Mouse (Mus musculus) heart, embryonic 14.5 days (tissue): Measurements from ENCODE around the gene Gtf3c2. TPM values are rescaled to one million over a fixed set of nuclear protein-coding genes. Genes with fewer than 3 reads are reported as not detected.

Source experiments
- ATAC-seq: fragments of 200-750 bp; cut with Nextera tagmentation; 2 replicates; pipeline ENCODE4 v1.8.0; 2017; ENCODE audit warnings: low read depth, moderate TSS enrichment; ENCODE audit not compliant: insufficient number of reproducible peaks, insufficient read depth, low FRiP score
- H3K27ac ChIP-seq, 2 experiments: fragments of 200-500 bp in 1 of 2; fragments of 300-500 bp in 1 of 2; sonication (generic) in 1 of 2; replicated peaks in 1 of 2; 2 replicates each; pipeline ENCODE4 v1.5.1; 2012 to 2014; ENCODE audit warnings: low read depth in 2 of 2, low read length in 2 of 2, control low read depth in 1 of 2, mild to moderate bottlenecking in 1 of 2, mixed read lengths in 1 of 2; ENCODE audit not compliant: control insufficient read depth in 1 of 2, insufficient read depth in 1 of 2
- H3K27me3 ChIP-seq: fragments of 300-500 bp; sonication (generic); 2 replicates; pipeline ENCODE4 v1.6.1; 2014; ENCODE audit warnings: mild to moderate bottlenecking, low read length, control low read depth; ENCODE audit not compliant: control insufficient read depth, insufficient read depth
- H3K36me3 ChIP-seq: fragments of 300-500 bp; sonication (generic); 2 replicates; pipeline ENCODE4 v1.6.1; 2014; ENCODE audit warnings: mild to moderate bottlenecking, control low read depth, low read length, mixed read lengths; ENCODE audit not compliant: control insufficient read depth, insufficient read depth
- H3K4me1 ChIP-seq, 2 experiments: fragments of 200-500 bp in 1 of 2; fragments of 300-500 bp in 1 of 2; sonication (generic) in 1 of 2; 2 replicates each; pipeline ENCODE4 v1.6.1; 2012 to 2014; ENCODE audit warnings: low read length in 2 of 2, control low read depth in 1 of 2, mixed read lengths in 1 of 2; ENCODE audit not compliant: control insufficient read depth in 2 of 2, insufficient read depth in 2 of 2
- H3K4me2 ChIP-seq: fragments of 300-500 bp; sonication (generic); 2 replicates; pipeline ENCODE4 v1.6.1; 2014; ENCODE audit warnings: mild to moderate bottlenecking, low read length
- H3K4me3 ChIP-seq, 2 experiments: fragments of 200-500 bp in 1 of 2; fragments of 300-500 bp in 1 of 2; sonication (generic) in 1 of 2; 2 replicates each; pipeline ENCODE4 v1.5.1; 2012 to 2014; ENCODE audit warnings: low read length in 2 of 2, mild to moderate bottlenecking in 2 of 2, control low read depth in 1 of 2, low read depth in 1 of 2, moderate library complexity in 1 of 2; ENCODE audit not compliant: control insufficient read depth in 1 of 2, insufficient read depth in 1 of 2
- H3K9ac ChIP-seq: fragments of 300-500 bp; sonication (generic); 2 replicates; pipeline ENCODE4 v1.6.1; 2014; ENCODE audit warnings: mild to moderate bottlenecking, low read length
- H3K9me3 ChIP-seq: fragments of 300-500 bp; sonication (generic); 2 replicates; pipeline ENCODE4 v1.6.1; 2016; ENCODE audit warnings: low read length, control low read depth; ENCODE audit not compliant: control insufficient read depth
- WGBS: fragments of 180-500 bp; shearing (Covaris S2); extraction: QIAGEN DNeasy Blood & Tissue Kit; methylation state at CpG from one replicate; pipeline ENCODE4 v1.1.7; 2014; 5-methylcytosine and 5-hydroxymethylcytosine counted together
- polyA plus RNA-seq: library from polyadenylated mRNA; unstranded; fragments of >200 nt; fragmentation: Nextera tagmentation; extraction: Ambion mirVana; gene quantifications from 2 replicates; pipeline ENCODE4 v1.2.1, GENCODE M21; 2014

Gene Gtf3c2
- polyA plus RNA-seq, 1 experiment from 2014 or later = 42.6 TPM

DNA sequence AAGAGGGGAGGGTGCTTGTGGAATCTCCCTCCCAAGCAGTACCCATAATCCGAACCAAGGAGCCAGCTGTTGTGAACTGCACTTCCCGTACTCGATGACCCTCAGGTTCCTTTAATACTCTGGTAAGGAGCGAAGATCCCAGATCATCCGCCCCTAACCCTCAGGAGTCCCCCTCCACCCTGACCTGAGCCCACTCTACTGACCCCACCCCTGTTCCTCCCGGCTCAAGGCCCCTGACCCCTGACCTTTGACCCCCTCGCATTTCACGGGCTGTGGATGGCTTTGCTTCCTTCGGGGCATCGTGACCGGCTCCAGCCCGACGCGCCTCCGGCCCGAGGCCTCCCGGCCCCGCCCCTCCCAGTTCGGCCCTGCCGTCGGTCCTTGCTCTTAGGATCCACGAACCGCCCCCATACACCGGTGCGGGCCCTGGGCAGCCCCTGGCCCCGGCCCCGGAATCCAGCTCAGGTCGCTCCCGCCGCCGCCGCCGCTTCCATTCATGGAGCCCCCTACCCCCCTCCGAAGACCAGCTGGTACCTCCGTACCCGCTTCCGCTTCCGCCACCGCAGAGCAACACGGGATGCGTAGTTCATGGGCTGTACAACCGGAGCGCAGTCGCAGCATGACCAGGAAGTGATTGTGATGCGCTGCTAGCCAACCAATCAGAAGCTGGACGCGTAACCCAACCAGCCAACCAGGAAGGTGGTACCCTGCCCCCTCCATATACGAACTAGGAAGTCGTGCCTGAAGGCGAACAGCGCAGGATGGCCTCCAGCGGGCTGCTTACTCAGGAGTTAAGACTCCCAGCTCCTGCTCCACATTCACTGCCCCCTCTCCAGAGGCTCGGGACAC lies 22.0 kb upstream of the Gtf3c2 start, which contains the start of gene Zfp513:
Gene Zfp513, minus strand, starts transcription at position 562 of the 849 bp plus-strand sequence.
- Histone ChIP-seq H3K9me3 (peaks cover 6% of the 10 kb centered on the region), H3K4me2 (peak within 1 kb of the TSS; percentile 90), H3K4me1 (peaks cover 5 to 15% of the 10 kb centered on the region in 2 experiments; a peak in 2 of 4 replicates), H3K27ac (peak within 1 kb of the TSS; percentile 79 to 86), H3K4me3 (peak within 1 kb of the TSS; percentile 72 to 86), H3K9ac (peak within 1 kb of the TSS; percentile 90), H3K36me3 (peaks cover 82% of the 10 kb centered on the region), H3K27me3 (no peaks in the 10 kb centered on the region)
- under 1% methylated on average over 53 of the region's 53 CpGs for WGBS
- peak; percentile 94 for ATAC-seq

- peak overlapping the region; percentile 72 to 86 for H3K4me3 ChIP-seq
- peaks cover 83% of the 10 kb centered on the region for H3K36me3 ChIP-seq
- WGBS = 19% methylated on average over 13 of the region's 13 CpGs
- H3K27me3 ChIP-seq = no peaks in the 10 kb centered on the region
- peak overlapping the region; percentile 90 for H3K4me2 ChIP-seq
- H3K9ac ChIP-seq = peak overlapping the region; percentile 90
- H3K9me3 ChIP-seq = peaks cover 6% of the 10 kb centered on the region
- H3K4me1 ChIP-seq = peaks cover 5 to 15% of the 10 kb centered on the region in 2 experiments; a peak in 2 of 4 replicates
- peak overlapping the region; percentile 36 to 86 for H3K27ac ChIP-seq
- no peak for ATAC-seq
Observed at GRCm38 (mm10) chr5:31201042-31201741, 21.2 kb upstream of the Gtf3c2 start.

DNA sequence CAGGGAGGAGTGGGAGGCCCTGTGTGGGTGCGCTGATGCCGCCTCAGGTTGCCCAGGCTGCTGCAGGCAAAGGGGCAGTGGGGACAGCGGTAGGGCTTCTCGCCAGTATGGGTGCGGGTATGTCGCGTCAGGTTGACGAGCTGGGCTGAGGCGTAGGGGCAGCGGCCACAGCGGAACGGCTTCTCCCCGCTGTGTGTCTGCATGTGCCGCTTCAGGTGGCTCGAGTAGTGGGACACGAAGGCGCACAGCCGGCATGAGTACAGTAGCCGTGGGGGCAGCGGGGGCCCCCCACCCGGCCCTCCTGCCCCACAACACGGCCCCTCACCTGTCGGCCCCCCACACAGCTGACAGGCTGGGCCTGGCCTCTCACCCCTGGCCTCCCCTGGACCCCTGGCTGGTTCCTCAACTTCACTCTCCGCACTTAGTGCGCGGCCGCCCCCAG lies 20.4 kb upstream of the Gtf3c2 start:
- Histone ChIP-seq H3K4me3 (no peak overlapping the region; a peak in 1 of 4 replicates), H3K9ac (no peak overlapping the region; the same call in 1 of the 2 replicates), H3K27me3 (no peaks in the 10 kb centered on the region), H3K4me2 (0 out of 2 replicates have a peak overlapping the region, but pooled peaks have one; percentile 90), H3K27ac (no peak overlapping the region), H3K9me3 (peaks cover 6% of the 10 kb centered on the region), H3K36me3 (peaks cover 84% of the 10 kb centered on the region), H3K4me1 (peaks cover 5 to 15% of the 10 kb centered on the region in 2 experiments; a peak in 2 of 4 replicates)
- WGBS = 88% methylated on average over 27 of the region's 27 CpGs
- no peak for ATAC-seq

- Histone ChIP-seq H3K27ac (no peak overlapping the region), H3K27me3 (no peaks in the 10 kb centered on the region), H3K36me3 (peaks cover 84% of the 10 kb centered on the region), H3K4me3 (no peak overlapping the region), H3K4me1 (peaks cover 5 to 15% of the 10 kb centered on the region in 2 experiments; a peak in 2 of 4 replicates), H3K9me3 (peaks cover 6% of the 10 kb centered on the region), H3K4me2 (no peak overlapping the region), H3K9ac (no peak overlapping the region)
- WGBS = 90% methylated on average over 9 of the region's 9 CpGs
- no peak for ATAC-seq
Observed at GRCm38 (mm10) chr5:31199893-31200292, 19.9 kb upstream of the Gtf3c2 start.

DNA sequence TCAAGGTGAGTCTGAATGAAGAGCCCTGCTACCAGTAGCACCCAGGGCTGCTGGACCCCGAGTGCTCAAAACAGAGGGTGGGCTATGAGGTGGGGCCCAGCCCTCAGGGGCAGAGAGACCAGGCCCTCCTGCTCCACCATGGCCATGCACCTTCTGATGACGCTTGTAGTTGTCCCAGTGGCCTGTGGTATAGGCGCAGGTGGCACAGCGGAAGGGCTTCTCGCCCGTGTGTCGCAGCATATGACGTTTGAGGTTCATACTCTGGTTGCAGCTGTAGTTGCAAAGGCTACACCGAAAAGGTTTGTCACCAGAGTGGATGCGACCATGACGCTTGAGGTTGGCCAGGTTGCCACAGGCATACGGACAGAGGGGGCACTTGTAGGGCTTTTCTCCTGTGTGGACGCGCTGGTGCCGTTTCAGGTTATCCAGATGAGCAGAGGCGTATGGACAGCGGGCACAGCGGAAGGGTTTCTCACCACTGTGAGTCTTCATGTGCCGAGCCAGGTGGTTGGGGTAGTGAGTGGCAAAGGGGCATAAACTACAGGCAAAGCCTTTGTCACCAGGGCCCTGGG lies 19.5 kb upstream of the Gtf3c2 start:
- H3K4me2 ChIP-seq = no peak overlapping the region
- no peak for ATAC-seq
- H3K4me1 ChIP-seq = peaks cover 5 to 16% of the 10 kb centered on the region in 2 experiments; a peak in 3 of 4 replicates
- 89% methylated on average over 19 of the region's 19 CpGs for WGBS
- peaks cover 6% of the 10 kb centered on the region for H3K9me3 ChIP-seq
- peaks cover 84% of the 10 kb centered on the region for H3K36me3 ChIP-seq
- no peaks in the 10 kb centered on the region for H3K27me3 ChIP-seq
- no peak overlapping the region for H3K4me3 ChIP-seq
- no peak overlapping the region for H3K9ac ChIP-seq
- no peak overlapping the region for H3K27ac ChIP-seq

DNA sequence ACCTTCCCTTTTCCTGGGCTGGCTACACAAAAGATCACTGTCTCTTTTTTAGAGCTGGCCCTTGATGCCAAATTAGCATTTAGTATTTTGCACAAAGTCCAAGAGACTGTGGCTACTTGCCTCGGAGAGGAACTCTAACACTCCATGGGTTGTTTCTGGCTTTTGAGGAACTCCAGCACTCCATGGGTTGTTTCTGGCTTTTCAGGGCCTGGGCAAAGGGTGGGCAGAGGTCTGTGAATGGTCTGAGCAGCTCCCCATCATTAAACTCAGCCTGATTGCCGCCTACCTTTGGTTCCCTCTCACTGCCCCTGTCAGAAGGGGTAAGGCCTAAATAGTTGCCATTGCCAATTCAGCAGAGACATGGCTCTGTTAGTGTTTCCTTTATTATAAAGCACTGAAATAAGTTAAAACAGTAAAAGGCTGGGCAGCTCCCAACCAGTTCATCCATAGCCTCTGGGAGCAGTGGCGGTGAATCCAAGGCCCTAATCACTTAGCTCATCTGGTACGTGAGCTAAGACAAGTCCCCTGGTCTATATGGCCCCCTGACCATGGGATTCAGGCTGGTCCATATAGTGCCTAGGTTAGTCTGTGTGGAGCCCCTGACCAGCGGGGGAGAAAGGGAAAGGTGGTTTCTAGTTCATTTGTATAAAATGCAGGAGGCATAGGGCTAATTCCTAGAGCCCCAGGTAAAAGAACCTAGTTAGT lies 18.8 kb upstream of the Gtf3c2 start:
- H3K27me3 ChIP-seq = no peaks in the 10 kb centered on the region
- peaks cover 82% of the 10 kb centered on the region for H3K36me3 ChIP-seq
- H3K9me3 ChIP-seq = peaks cover 6% of the 10 kb centered on the region
- 79% methylated on average over 5 of the region's 5 CpGs for WGBS
- H3K4me1 ChIP-seq = peaks cover 5 to 22% of the 10 kb centered on the region in 2 experiments; a peak in 3 of 4 replicates
- H3K4me3 ChIP-seq = no peak overlapping the region
- no peak for ATAC-seq
- H3K9ac ChIP-seq = 0 out of 2 replicates have a peak overlapping the region, but pooled peaks have one; percentile 3
- no peak overlapping the region for H3K4me2 ChIP-seq
- no peak overlapping the region for H3K27ac ChIP-seq

GRCm38 (mm10) chr5:31198170-31198569 lies 18.2 kb upstream of the Gtf3c2 start:
- no peak for ATAC-seq
- H3K4me1 ChIP-seq = peaks cover 5 to 23% of the 10 kb centered on the region in 2 experiments; a peak in 3 of 4 replicates
- H3K9me3 ChIP-seq = peaks cover 6% of the 10 kb centered on the region
- no peak overlapping the region for H3K4me3 ChIP-seq
- no peak overlapping the region for H3K4me2 ChIP-seq
- H3K36me3 ChIP-seq = peaks cover 76% of the 10 kb centered on the region
- no peak overlapping the region for H3K27ac ChIP-seq
- no peaks in the 10 kb centered on the region for H3K27me3 ChIP-seq
- WGBS = 77% methylated on average over 9 of the region's 9 CpGs
- no peak overlapping the region for H3K9ac ChIP-seq
